Mouse (Mus musculus) monocyte, adult 2 months (primary cell): ENCODE results near the gene Gm20388.
"Not testable (repeated sequence)": the region's sequence is repeated elsewhere in the genome, so short reads cannot be mapped to it uniquely, and the experiment has no call there.

Experiments
- DNase-seq, 2 experiments: peaks; one replicate each; pipeline ENCODE4 v3.0.0; 2022; ENCODE audit warnings: low spot score in 2 of 2, low read depth in 1 of 2

The Gm20388 gene

DNA sequence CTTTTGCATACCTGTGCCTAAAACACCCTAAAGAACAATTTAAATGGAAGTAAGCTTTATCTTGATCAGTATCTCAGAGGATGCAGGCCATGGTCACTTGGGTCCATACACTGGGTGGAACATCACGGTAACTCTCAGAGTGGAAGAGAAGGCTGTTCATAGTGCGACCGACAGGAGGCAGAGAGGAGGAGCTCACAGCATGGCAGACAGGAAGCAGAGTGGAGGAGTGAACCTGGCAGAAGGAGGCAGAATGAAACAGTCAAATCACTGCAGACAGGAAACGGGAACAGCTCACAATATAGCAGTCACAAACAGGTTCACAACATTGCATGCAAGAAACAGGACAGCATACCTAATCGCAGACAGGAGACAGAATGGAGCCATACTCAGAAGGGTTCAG is 4239.9 kb downstream of the Gm20388 start:
- DNase-seq = no peak

DNA sequence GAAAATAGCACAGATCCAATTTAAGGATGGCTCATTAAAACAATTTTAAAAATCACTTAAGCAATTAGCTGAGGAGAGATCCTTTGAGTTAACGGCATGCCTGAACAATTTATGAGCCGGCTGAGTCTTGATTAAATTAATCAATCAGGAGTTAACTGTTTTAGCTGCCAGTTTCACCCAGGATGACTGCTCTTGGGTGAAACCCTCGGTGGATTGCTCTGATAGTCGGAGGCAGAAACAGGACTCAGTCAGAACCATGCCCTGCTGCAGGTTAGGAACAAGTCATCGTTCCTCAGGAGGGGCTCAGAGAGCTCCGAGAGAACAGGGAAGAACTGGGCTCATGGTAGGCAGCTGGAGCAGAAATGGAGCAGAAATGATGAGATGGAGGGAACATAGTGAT is 4241.2 kb downstream of the Gm20388 start:
- no peak for DNase-seq

DNA sequence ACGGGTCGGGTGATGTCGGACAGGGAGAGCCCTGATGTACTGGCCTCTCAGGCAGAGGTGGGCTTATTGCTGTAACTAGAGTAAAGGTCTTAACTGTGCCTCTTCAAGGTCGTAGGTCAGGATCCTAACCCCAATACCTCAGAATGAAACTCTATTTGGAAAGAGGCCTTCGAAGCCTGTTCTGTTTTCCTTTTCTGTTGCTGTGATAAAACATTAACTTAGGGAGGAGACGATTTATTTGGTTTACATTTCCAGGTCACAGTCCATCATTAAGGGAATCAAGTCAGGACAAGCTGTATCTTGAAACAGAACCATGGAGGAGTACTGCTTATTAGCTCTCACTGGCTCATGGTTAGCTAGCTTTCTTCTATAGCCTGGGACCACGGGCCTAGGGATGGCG is 4242.1 kb downstream of the Gm20388 start:
- no peak for DNase-seq

DNA sequence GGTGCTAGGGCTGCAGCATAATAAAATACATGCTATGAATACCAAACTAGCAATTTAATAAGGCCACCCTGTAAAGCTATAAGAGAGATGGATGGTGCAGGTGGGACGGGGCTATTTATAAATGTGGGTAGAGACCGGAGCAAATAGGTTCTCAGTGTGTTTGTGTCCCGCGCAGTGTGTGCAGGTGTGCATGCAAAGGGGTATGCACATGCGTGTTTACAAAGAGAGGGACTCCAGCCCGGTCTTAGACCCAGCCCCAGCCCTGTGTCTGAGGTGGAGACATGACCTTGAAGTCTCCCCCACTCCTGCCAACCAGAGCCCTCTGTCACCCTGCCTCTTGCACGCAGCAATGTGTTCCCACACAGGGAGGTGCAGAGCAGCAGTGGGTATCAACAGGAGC is 4245.7 kb downstream of the Gm20388 start:
- DNase-seq = no peak

DNA sequence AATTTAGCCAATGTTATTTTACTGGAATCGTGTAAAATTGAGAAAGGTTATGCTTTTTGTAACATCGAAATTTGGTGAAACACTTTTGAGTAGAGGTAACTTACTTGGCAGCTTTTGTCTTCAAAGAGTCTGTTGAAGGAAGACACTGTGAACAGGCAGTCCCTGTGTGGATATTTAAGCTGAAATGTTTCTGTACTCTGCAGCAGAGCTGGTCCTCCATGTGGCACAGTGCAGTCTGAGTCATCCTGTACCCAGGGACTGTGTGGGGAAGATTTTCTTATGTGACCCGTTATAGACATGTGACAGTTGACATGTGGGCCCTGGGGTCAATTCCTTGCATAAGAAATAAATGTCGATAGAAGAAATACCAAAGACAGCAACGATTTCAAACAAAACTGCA is 4251.0 kb downstream of the Gm20388 start:
- no peak for DNase-seq

DNA sequence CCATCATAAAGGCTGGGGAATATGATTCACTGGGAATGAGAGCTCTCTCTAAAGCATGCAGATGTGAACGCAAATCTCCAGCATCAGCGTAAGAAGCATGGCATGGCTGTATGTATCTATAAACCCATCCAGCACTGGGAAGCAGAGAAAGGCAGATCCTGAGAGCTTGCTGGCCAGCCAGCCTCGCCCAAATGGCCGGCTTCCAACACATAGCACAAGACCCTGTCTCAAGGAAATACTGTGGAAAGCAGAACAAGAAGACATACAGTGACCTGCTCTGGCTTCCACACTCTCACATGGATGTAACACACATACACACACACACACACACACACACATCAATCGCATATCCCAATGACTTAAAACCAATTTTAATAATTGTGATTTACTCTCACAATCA is 4252.6 kb downstream of the Gm20388 start:
- no peak for DNase-seq

DNA sequence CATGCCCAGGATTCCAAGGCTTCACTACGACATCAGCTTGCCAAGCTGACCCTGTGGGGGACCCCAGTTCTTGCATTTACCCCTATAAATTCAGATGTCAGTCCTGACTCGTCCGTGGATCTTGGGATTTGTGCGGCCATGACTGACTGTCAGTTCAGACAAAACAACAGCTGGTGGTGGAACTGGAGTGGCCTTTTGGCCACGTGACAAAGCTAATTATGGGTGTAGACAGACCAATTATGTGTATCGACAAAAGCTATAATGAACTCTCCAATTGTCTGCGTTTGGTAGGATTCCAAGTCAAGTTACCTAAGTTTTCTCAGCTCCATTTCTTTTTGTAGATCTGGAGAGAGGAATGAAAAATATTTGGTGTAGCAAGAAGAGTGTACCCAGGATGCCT is 4259.1 kb downstream of the Gm20388 start:
- no peak for DNase-seq

DNA sequence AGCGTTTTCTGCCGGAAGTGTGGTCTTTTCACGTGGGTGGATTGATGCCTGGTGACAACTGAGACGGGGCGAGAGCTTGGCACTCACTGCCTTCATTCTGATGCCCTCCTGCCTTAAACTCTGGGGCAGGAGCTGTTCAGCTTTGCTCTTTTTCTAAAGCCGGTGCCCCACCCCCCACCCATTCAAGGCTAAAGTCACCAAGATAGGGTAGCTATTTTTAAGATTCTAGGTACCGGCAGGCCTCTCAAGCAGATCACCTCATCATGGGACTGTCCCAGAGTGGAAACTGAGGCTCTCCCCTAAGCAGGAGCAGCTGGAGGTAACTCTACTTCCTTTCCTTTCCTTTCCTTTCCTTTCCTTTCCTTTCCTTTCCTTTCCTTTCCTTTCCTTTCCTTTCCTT is 4260.0 kb downstream of the Gm20388 start:
- DNase-seq = no peak

DNA sequence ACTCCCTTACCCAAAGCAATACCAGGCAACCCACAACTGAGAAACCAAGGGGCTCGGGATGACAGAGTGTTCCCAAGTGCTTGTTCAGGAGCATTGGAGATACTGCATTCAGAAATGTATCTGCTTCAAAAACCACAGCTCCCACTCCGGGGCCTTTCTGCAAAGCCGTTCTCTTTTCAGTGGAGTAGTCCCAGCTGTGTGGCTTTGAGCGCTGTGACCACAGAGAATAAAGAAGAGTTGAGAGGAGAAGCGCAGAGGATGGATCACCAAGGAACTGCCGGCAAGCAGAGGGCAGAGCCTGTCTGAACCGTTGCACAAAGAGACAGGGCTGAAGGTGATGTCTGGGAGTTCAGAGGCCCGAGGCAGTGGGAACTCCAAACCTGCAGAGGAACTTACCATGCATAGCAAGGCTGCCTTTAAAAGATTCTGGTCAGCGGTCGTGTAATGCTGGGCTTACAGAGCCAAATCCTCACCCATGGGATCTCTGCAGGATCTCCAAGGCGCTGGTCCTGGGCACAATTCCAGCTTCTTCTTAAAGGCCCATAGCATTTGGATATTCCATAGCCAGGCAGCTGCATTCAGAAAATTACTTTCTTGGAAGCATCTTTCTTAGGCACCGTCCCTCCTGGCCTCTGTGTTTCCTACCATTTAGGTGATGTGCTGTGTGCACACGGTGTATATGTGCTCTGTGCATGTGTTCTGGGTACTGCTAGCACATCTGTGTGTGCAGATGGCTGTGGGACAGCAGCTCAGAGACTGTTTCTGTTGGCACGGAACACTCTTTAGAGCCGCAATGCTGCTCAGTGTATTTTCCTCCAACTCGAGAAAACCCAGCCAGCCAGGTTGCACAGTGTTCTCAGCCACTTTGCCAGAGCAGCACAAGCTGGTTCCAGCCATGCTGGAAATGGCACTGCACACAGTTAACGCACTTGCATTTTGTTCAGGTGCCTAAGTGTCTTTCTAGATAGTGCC is 4261.2 kb downstream of the Gm20388 start:
- DNase-seq = no peak

DNA sequence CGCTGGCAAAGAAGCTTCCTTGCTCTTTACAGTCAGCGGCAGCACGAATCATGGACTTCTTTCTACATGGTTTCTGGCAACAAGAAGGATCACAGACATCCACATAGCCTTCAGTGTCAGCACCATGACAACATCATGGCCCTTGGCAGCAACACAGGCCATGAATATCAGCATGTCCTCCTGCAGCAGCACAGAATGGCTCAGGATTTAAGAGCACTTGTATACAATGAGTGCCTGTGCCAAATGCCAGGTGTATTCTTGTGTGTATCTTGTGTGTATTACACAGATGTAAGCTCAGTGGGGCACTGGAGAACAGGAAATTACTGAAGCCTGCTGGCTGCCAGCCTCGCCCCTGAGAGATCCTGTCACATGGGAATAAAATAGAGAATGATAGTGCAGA is 4263.0 kb downstream of the Gm20388 start:
- no peak for DNase-seq

DNA sequence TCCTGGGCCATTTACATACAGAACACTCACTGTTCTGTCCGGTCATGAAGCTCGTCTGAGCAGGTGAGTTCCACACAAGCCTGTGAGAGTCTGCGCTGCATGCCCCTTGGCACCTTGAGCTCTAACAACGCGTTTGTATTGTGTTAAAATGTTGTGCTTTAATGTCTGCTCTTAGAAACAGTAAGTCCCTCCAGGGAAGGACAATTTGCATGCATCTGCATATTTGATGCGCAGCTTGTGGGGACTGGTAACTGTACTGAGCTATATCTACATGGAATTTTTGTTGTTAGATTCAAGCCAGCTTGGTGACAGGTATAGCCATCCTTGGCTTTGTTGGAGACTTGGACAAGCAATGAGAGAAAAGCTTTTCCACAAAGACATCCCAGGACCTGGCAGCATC is 4265.5 kb downstream of the Gm20388 start:
- DNase-seq = no peak

DNA sequence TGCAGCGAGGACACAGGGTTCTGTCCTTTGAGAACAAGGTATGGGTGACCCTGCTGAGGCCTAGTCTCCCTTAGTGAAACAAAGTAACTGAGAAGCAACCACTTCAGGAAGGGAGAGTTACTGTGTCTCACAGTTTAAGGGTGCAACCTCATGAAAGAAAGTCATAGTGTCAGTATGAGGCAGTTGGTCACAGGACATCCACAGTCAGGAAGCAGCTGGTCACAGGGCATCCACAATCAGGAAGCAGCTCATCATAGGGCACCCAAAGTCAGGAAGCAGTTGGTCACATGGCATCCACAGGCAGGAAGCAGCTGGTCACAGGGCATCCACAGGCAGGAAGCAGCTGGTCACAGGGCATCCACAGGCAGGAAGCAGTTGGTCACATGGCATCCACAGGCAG is 4266.5 kb downstream of the Gm20388 start:
- not testable (repeated sequence) for DNase-seq

DNA sequence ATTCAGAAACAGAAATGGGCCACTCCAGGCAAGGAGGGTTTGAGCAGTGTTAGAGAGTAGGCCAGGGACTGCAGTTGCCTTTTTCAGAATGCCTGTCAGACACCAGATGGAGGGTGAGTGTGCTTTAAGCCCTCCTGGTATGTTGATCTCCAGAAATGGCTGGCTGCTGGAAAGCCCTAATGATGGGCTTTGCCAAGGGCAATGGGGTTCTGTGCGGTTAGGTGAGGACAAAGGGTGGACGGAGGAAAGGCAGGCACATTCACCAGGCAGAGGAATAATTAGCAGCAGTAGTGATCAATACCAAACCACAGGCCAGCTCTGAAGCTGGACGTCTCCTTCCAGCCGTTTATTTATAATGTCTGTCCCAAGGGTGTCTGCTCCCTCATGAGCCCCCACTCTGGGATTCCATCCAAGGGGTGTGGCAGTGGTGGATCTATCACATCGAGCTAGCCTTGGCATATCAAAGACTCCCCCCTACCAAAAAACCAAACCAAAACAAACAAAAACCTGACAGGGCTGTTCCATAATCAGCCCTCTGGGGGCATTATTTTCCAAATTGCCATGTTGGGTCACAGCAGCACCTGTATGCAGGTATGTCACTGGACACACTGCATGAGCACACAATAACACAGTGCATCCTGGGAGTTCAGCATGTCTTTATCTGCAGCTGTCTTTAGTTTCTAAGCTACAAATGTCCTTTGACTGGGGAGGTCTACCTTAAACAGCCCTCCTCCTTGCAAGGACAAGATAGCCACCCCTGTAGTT is 4270.2 kb downstream of the Gm20388 start:
- DNase-seq = no peak

DNA sequence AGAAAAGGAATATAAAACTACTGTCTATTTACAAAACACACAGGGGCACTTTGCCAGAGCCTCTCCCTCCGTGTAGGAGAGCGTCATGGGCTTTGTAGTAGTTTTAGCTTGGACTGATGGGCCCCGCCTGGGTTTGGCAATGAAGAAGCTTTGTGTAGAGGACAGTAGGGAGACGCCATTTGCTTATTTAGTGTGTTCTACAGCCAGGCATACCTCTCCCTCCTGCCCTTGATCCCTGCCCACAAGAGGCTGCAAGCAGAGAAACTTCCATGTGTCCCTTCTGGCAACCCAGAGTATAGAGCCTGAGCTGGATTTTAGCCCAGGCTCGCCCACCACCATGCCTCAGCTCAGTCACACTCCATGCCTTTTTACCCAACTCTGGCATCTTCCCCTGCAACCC is 4271.1 kb downstream of the Gm20388 start:
- no peak for DNase-seq

DNA sequence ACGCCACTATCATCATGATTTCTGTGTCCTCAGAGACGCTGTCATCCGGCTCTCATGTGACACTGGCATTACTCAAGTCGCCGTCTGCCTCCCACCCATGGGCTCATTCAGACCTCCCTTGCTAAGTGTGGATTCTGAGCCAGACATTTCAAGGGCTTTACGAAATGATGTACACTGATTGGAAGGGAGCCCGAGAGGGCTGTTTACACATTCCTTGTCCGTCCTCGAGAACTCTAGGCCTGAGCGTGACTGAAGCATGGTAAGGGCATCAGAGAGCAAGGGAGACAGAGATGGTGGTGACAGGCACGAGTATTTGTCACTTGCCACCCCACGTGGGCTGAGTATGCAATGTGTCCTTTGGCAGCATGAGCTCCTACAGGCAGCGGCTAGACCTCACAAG is 4271.6 kb downstream of the Gm20388 start:
- no peak for DNase-seq

DNA sequence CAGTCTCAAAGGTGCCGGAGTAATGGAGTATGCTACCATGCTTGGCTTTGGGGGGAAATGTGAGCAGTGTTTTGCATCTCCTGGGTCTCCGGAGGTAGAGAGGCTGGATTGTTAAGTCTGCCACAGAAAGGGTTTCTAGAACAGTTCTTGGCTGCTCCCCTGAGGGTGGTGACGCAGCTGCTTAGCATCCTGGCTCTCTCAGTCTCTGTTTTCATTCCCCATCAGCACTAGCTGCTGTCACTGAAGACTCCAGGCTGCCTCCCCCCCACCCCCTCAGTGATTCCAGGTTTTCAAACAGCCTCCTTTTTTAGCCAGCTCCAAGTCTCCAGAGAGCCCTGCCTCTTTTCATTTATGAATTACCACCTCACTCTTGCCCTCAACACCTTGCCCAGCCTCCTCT is 4273.4 kb downstream of the Gm20388 start:
- no peak for DNase-seq

DNA sequence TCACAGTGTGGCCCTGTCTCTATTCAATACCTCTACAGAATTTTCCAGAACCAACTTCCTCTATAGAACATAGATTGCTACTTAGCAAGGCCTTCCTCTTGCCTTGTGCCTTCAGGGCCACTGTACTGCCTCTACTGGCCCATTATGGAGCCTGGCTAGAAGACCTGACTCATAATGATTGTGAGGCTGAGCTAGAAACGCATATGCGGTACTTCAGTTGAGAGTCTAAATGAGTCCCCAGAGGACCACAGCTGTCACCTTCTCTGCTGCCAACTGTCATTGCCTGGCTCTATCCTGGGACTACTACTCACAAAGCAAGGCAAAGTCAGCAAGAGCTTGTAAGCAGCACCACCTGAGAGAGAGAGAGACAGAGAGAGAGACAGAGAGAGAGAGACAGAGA is 4273.9 kb downstream of the Gm20388 start:
- no peak for DNase-seq

DNA sequence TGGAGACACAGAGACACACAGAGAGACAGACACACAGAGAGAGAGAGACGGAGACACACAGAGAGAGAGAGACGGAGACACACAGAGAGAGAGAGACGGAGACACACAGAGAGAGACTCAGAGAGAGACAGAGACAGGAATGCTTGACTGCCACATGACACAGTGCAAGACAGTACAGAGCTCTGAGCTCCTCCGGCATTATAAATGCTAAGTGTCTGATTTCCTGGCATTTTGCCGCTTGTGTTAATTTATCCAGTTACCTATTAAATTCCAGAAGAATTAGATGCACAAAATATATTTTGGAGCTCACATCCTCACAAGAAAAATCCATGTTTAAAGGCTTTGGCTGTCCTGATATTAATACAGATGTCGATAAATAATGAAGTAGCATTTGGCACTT is 4274.4 kb downstream of the Gm20388 start:
- DNase-seq = no peak

DNA sequence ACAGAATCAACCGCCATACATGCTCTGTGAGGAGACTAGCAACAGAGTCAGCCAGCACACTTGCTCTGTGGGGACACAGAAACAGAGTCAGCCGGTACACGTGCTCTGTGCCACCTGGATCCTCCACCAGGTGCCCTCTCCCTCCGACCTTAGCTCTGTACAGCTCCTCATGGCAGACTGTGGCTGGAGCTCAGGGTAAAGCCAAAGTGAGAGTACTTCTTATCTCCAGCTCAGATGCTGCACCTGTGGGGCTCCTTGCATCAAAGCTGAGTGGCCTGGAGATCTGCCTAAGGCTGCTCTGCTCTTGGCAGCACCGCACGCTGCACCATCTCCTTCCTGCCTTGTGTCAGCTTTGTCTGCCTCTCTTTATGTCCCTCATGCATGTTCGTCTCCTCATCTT is 4279.7 kb downstream of the Gm20388 start:
- DNase-seq = no peak

DNA sequence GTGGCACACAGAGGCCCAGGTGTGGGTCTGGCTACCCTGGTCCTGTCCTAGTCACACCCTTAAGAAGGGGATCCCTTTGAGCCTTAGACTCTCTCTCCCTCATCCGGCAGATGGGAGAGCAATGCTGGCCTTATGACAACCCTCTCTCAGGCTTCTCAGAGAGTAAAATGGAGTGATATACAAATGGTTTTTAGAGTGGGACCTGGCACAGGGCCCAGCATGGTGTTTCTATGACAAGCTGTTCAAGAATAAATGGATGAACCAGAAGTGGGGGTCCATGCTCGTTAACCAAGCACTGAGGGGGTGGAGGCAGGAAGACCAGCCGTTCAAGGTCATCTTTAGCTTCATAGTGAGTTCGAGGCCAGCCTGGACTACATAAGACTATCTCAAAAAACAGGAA is 4281.6 kb downstream of the Gm20388 start:
- DNase-seq = no peak

DNA sequence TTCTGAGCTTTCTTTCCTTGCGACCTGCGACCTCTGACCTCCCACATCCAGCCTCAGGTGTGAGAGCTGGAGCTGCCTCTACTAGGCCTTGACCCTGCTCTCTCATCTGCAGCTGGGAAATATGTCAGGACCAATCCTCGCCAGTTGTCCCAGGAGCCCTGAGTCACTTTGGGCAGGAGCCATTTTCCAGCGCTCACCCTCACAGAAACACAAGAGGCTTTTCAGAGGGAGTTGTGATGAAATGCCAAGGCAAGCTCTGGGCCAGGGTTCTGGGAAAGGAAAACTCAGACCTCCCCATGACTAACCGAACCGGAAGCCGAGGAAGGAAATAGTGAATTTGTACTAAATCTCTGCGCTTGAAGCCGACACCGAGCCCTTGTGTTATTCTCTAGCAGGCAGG is 4282.3 kb downstream of the Gm20388 start:
- no peak for DNase-seq

DNA sequence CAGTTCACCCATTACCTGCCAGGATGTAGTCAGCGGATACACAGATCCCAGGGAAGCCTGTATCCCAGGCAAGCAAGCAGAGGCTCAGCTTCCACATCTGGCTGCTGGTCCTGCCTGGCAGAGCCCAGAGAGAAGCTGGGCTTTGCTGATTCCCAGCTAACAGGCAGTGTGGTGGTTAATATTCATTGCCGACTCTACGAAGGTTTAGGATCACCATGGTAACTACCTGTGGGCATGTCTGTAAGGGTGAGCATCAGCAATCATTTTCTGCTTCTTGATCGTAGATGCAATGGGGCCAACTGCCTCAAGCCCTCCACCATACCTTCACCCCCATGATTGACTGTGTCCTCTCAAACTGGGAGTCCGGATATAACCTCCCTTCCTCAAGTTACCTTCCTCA is 4283.4 kb downstream of the Gm20388 start:
- no peak for DNase-seq
